Mouse (Mus musculus) C2C12 (cell line): ENCODE measurements around the gene Slc1a4.

Source experiments
- CEBPB ChIP-seq: IDR thresholded peaks from one replicate; pipeline ENCODE4 v1.6.1; 2011; ENCODE audit warnings: low read depth, mild to moderate bottlenecking, control low read depth, moderate library complexity
- CTCF ChIP-seq: IDR thresholded peaks from one replicate; pipeline ENCODE4 v1.5.1; 2011; ENCODE audit not compliant: control insufficient read depth, insufficient read depth, insufficient read length
- FOSL1 ChIP-seq: IDR thresholded peaks from one replicate; pipeline ENCODE4 v1.8.0; 2011; ENCODE audit warnings: mild to moderate bottlenecking, low read length; ENCODE audit not compliant: poor library complexity, insufficient read depth, severe bottlenecking
- MAX ChIP-seq: IDR thresholded peaks from one replicate; pipeline ENCODE4 v1.6.1; 2011; ENCODE audit warnings: mild to moderate bottlenecking, control low read depth
- MYOD1 ChIP-seq: IDR thresholded peaks from one replicate; pipeline ENCODE4 v1.6.1; 2011; ENCODE audit warnings: low read depth; ENCODE audit not compliant: control insufficient read depth, insufficient read length
- USF1 ChIP-seq: IDR thresholded peaks from one replicate; pipeline ENCODE4 v1.6.1; 2011; ENCODE audit warnings: low read depth, mild to moderate bottlenecking, control low read depth, moderate library complexity

DNA sequence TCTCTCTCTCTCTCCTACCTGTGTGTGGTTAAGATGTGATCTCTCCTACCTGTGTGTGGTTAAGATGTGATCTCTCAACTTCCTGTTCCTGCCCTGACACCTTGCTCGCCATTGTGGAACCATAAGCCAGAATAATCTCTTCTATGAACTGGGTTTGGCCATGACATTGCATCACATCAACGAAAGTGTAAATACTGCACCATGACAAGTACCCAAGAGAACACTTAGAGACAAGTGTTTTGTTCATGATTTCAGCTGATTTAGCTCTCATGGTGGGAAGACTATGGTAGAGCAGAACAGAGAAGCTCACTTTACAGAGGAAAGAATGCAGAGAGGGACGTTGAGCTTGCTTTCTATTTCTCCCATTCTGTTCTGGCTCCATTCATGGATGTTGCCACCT is 48.0 kb downstream of the Slc1a4 start:
- TF ChIP-seq FOSL1 (no peak), CTCF (no peak), USF1 (no peak), MYOD1 (no peak), CEBPB (no peak), MAX (no peak)
